Mouse (Mus musculus) gastrocnemius, adult 18-20 months (tissue): ENCODE data around the gene Fam53b. TPM values are rescaled to one million over a fixed set of nuclear protein-coding genes. Genes with fewer than 3 reads are reported as not detected.

Experiments
- DNase-seq: peaks from one replicate; pipeline ENCODE4 v3.0.0; 2021; ENCODE audit warnings: low spot score
- total RNA-seq, 2 experiments: library from RNA; stranded (reverse); gene quantifications; 2 replicates each; pipeline ENCODE4 v1.2.3; 2021

The Fam53b gene
- total RNA-seq, 2 experiments from 2014 or later = 25.7 to 30.2 TPM

DNA sequence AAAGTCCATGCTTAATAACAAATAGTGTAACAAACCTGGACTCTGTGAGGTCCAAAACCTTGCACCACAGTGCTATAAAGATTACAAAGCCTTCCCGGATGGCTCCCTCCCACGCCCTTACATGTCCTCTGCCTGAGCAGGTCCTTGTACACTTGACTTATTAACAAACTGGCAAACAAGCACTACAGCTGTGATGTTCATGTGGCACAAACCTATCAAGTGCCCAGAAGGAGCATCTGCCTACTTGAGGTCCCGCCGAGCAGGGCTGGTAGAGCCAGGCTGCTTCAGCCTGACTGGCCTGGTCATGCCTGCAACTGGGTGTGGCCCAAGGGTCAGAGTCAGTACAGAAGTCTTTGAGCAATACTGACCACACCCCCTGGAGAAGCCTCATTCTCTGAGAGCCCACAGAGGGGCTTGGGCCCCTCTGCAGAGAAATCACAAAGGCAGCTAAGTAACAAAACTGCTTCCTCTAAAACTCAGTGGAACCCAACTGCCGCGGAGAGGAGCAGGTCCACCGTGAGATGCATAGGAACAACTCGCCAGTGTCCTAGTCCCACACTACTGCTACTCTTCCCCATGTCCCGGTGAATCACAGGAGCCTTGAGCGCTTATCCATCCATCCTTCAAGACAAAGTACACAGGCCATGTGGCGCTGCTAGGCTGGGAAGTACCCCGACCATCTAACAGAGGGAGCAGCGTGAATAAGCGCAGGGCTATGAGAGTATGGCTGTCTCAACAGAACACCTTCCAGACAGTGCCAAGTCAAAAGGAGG, 23.1 kb downstream of the Fam53b start:
- no peak for DNase-seq

DNA sequence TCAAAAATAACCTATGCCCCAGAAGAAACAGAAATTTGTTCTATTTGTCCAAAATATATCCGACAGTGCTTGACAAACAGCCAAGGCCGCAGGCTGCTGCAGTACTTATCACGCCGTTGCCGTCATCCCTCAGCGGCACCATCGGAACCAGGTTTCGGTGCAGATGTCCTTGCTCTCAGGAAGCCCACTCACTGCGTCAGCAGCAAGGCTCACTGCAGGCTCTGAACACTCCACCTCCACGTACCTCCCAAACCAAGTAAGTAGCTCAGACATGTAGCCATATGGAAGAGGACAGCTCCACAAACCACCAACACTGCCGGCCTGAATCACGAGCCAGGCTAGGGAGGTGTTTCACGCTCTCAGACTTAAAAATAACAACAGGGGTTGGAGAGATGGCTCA, 24.9 kb downstream of the Fam53b start:
- DNase-seq = no peak

DNA sequence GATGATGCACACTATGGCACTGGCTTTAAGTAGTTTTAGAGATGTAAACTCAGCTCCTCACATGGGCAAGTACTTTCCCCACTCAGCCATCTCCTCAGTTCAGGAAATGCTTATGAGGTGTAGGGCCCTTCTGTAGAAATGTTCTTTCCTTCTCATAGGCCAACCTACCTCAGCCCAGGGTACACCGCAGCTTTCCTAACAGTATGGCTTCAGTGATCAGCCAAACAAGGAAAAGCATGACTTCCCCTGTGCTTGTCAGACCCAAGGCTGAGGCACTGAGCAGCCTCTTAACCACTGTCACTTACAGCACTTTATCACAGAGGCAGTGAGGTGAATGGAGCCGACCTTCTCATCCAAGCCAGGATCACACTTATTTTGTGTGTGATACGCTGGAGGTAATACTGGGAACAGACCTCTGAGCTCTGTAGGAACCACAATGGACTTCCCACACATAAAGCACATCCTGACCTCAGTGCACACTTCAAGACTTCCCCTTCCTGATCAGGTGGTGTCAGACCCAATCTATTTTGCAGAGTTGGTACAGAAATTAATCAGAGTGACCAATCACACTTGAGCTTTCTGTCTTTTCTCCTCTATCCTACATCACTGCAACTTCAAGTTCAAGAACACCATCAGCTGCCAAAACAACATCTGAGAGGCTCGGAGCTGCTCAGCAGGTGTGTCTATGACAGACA, 26.0 kb downstream of the Fam53b start:
- no peak for DNase-seq

DNA sequence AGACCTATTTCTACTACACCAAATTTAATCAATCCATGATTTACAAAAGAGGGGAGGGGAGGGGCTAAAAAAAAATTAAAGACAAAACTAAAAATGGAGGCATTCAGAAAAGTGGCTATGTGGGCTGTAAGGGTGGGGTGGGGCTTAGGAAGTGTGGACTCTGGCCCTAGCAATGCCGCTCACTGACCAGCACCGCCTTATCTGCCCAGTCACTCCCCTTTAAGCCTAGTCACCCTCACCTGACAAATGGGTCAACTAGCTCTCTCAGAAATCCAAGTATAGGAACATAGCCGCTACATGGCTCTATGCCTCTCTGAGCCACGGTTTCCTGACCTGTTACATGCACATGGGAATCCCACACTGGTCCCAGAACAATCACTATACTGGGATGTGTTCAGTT, 26.7 kb downstream of the Fam53b start:
- no peak for DNase-seq

DNA sequence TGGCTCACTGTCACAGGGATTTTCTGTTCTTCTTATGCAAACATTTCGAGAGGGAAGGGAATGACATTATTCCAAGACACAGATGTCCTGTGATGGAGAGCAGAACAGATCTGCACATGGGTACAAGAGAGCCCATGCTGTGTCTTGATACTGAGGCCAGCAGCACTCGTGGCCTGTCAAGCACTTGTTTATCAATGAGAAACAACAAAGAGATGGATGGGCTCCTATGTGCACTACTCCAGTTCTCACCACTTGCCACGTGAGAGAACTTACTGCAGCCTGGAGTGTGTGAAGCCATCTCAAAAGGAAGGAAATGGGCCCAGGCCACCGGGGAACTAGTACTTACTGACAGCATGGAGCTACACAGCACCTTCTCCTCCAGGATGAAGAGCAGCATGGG, 27.2 kb downstream of the Fam53b start:
- DNase-seq = no peak

DNA sequence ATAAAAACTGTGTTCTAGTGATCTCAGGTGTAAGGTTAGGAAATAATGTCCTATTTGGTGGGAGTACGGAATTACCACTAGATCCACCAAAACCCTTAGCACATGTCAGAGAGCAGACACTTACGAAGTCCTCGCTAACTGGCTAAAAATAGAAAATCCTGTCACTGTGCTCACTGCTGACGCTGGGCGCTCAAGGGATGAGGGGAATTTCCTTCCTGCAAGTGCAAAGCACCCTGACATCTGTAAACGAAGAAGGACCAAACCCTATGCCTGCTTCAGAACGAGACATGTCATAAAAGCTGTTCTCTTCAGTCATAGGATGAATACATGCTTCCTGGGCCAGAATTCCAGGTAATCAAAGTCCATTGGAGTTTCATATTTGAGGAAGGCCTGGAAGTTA, 27.7 kb downstream of the Fam53b start:
- no peak for DNase-seq

DNA sequence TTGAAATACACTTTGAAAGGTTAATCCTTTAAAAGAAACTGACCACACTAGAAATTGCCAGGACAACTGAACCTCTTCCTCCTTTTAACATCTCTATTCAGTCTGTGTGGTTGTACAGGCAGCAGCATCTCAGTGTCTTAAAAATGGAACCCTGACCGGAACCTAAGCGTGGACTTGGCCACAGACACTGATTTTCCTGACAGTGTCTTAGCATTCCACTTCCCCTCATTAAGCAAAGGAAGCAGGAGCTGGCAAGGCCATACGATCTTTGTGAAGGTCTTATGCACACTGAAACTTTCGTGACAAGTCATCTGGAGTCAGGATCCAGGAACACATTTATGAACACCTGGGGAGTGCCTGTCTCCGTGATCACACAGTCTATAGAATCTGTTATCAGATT, 29.6 kb downstream of the Fam53b start:
- no peak for DNase-seq

DNA sequence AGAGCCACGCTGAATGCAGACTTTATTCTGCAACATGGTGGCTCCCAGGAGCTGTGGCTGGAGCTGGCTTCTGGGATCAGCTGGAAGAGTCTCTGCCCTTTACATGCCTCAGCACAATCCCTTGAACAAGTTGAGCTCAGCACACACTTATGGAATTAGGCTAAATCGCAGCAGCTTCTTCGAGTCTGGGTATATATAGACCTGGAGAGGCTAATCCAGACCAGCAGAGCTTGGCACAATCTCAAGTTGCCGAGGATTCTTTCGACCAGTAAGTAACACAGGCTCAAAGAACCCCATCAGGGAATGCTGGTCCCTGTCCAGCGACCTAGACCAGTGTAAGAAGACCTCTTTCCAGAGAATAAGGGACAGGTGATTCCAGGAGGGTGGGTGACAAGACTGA, 31.8 kb downstream of the Fam53b start:
- DNase-seq = peak; percentile 66

DNA sequence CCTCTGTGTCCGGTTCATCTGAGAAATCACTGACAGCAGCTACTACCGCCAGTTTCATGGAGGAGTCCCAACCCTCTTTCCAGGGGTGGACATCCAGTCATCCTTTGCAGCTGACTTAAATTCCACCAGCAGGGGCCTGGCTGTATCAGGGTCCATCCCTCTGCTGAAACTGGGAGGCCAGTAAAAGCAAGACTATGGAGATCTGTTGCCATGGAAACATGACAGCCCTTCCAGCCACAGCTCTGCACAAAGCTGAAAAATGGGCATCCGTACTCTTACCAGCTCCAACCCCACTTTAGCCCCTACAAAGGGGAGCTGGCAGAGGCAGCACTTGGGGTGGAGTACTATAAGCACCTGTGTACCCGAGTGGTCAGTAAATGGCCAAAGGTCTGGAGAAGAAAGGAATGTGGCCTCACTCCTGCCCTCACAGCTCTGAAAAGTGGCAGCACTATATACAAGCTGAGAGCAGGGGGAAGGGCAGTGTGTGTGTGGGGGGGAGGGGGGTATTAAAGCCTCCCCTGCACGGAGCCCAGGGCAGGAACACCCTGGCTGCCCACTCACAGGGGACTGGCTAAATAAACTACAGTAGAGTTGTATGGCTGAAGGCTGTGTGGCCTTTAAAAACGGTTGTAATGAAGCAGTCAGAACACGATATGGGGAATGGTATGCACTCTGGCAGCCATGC, 32.4 kb downstream of the Fam53b start:
- no peak for DNase-seq

DNA sequence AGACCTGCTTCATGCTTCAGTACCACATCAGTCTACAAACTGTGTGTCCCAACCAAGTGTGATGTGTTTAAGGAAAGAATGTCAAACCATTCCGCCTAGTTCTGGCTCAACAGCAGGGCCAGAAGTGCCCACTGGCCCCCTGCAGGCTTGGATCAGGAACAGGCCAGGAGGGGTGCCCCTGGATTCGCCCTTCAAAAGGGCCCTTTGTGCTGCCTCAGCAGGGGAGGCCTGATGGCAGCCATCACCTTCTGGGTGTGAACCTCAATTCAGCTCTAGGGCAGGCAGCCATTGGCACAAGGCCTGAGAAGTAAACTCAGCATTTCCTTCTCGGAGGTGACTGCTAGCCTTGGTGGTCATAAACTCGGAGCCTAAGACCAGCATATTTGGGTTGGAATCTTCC, 33.1 kb downstream of the Fam53b start:
- DNase-seq = peak; percentile 62

DNA sequence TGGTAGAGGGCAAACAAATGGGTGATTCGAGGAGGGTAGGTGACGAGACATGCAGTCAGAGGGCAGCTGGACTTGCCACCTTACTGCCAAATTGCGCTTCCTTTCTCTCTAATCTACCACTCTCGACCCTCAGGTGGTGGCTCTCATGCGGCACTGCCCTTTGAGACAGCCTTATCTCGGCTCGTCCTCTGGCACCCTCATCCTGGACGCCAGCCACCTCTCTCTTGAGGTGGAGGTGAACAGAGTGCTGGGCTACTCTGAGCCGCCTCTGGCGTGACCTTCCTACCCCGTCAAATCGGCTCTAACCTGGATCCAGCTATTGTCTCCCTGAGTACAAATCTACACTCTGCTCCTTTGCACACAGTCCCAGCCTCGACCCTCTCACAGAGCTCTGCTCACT, 35.1 kb downstream of the Fam53b start:
- no peak for DNase-seq

DNA sequence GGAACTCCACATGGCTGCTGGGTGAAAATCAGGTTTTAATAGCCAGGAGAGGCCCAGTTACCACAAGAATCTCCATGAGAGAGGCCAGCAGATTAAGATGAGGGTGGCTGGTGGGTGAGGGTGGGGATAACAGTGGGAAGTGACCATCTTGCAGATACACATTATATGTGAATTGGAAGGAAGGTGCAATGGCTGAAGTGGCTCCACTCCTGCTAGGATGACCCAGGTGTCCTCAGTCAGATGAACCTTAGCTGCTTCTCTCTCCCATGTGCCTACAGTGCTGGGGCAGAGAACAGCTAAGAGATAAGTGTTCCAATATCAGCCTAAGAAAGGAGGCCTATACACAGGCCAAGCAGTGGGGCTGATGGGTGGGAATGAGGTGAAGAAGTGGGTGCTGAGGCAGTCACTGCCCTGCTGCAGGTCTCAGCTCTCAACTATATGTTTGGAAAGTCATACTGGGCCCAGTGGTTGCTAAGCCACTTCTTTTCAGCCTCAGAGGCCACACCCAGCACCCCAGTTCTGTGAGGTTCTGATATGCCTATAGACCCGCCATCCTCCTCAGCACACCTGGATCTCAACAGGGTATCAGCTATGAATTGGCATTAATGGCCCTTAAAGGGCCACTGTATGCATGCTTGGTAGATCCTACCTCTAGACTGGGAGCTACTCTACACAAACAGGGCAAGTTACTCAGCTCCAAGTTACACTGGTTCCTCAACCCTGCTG, 35.8 kb downstream of the Fam53b start:
- DNase-seq = no peak

DNA sequence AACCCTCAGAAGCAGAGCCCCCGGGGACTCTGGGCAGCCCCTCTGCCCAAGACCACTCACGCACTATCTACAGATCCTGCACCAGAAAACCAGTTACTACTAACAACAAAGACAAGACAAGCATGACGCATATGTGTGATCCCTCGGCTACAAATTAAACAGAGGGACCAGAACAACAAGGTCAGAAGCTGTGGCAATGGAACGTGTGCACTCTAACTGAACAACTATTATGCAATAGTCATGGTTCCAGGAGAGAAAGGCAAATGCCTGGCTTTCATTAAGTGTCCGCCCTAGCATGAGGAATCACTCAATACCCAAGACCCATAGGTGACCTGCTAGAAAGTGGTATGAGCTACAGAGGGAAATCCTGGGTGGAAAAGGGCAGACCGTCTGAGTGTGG, 36.6 kb downstream of the Fam53b start:
- no peak for DNase-seq

DNA sequence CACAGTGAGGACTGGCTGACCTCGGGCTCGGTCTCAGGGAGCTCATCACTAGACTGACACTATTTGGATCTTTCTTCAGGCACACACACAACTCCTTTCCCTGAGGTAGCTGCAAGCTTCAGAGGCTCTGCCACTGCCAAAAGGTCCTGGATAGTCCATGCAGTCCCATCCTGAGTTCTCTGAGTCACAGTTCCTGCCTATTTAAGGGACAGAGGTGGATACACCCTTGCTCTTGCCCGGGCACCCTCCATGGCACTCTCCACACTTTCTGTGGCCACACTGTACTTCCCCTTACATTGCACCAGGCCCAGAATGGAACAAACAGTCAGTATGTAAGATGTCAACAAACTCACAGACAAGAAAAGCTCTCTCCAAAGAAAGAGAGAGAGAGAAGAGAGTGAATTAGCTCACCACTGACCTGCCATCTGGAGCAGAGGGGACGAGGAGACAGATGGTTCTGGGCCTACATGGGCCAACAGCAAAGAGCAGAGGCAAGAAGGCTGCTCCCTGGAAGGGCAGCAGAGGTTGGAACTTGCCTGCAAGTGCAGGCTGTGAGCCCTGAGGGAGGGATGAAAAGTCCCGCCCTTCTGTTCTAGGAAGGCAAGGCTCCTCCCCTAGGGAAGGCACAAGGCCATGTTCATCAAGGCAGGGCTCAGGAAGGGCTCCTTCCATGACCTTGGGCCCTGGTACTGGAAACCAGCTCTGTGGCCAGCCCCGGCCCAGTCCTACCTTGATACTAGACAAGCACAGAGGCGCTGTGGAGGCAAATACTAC, 37.2 kb downstream of the Fam53b start:
- peak; percentile 56 for DNase-seq

DNA sequence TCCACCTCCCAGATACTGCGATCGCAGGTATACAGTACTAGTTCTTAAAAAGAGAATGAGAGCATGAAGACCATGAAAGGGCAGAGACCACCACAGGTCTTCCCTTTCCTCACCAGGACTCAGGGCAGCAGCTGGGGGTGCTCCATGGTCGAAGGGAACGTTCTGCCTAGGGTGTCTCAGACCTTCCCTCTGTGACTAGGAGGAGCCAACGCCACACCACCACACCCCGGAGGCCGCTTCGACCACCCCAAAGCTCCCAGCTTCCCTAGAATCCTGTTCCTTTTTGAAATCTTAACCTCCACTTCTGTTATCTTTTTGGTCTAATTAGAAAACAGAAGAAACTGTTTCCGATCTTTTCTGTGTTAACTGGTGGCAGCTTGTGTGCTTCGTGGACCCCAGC, 37.8 kb downstream of the Fam53b start:
- DNase-seq = no peak

DNA sequence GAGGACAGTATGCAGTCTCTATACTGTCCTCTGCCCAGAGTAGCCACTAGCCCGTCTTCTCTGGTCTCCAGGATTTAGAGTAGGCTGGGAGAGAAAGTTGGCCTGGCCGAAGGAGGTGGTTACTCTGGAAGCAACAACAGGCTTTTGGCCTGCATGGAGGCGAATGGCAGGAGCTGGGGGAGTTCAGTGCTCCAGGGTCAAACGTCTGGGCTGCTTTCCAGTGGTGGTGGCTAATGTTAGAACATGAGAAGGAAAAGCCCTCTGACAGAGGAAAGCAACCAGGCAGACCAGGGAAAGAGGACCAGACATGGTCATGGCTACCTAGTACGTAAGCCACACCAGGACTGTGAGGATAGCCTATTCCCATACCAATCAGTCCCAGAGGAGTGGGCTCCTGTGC, 38.4 kb downstream of the Fam53b start:
- peak; percentile 87 for DNase-seq

DNA sequence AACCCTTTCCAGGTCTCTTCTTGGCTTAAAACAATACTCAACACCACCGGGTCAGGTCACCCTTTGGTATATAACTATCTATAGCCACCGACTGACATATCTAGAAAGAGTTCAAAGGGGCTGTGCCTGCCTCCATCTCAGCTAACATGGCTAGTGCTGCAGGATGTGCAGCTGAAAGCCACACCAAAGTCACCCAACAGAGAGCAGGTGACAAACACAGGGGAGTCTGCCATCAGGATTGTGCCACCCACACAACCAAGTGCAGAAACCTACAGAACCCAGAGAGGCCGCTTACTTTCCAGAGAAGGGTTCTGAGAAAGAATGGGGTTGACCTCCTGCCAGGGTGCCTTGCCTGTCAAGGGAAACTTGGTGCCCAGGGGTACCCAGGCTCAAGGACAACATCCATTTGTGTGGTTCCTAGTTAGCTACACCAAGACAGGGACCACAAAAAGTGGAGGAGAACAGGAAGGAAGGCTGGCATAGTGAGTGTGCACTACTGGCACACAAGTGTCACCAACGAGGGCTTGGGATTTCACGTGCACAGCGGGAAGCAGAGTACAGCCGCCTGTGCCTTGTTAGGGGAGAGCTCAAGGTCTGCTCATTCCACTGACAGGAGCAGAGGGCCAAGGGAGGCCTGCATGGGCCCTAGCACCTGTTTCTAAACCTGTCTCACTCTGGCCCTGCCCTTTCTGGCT, 40.5 kb downstream of the Fam53b start:
- DNase-seq = no peak

DNA sequence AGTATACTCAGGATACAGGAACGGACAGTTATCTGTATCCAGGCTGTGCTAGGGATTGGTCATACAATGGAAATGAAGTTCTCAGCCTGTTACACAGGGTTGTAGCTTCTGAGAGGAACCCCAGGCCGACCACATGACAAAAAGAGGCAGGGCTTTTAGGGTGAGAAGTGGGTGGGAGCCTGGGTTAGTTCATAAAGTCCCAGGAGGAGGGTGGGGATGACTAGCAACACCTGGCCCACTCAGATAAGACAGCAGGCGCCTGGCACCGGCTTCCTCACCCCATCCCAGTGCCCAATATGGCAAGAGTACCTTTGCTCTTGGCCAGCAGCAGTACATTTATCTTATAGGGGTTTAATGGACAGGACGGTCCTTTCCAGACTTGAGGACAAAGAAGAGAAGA, 41.2 kb downstream of the Fam53b start:
- DNase-seq = no peak

DNA sequence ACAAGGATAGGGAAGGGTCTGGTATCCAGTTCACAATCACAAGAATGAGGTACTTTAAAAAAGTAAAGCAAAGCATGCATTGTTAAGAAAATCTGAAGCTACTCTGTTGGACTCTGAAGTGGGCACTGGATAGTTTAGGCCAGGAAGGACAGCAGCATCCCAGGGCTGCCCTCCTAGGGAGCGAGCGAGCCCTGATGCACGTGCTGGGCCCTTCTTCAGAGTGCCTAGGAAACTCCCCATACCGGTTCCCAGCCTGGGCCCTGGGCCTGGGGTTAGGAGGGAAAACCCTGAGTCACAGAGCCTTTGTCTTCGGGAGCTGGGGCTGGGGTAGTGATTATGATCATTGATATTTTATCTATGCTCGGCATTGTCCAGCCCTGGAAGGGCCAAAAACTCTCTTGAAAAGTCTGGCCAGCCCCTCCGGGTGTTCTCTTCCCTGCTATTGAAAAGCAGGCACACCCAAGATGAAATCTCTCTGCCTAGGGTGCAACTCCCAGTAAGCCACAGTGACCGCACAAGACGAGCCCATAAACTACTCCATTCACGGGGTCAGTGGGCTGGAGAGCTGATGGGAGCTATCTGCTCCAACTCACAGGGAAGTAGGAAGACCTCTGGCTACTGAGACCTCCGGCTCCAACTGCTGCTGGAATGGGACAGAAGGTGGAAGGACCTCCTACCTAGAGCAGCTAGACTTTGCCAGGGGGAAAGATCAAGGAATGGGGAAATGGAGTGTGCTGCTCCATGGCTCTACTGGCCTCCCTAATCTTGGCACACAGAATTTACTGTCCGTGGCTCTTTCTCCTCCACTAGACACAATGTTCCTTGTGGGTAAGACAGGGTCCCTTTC, 45.0 kb downstream of the Fam53b start:
- DNase-seq = no peak

DNA sequence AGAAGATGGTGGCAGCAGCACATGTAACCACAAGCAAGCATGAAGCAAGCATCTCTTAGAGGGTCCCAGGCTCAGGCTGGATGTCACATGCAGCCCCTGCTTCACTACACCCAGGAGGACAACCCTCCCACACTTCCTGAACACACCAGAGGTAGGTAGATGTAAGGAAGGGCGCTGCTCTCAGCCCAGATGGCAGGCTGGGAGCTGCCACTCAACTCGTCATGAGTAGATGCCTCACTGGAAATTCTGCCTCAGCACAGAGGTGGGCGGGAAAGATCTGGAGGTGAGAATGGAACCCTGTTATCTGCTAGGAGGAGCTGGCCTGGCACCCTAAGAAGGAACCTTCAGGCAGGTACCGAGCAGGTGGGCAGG, 45.7 kb downstream of the Fam53b start:
- DNase-seq = no peak
